ENCODE assay signal across 8 mouse cellular contexts in the genomic region with DNA sequence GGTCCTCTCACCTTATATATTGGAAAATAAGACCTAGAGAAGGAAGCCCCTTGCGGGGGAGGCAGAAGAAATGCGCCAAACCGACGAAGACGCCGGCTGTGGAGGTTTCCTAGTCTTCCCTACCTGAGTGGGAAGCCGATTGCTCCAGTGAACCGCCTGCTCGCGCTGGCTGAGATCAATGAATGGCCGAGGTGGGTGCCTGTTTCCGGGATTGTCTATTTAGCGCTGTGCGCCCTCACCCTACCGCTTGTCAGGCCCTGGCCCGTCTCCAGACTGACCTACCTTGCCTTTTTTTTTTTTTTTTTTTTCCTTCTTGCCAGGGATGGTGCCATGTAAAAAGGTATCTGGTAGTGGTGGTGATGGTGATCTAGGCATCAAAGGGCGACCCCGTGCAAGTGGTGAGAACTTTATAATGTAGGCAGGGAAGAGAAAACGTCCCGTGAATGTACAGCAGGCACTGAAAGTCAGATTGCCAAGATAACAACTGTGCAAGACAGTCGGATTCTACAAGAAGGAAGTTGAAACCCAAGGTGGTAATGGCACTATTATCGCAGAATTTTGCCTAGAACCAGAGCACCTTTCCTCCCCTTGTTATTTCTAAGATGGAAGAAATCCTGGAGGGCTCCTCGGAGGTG. TPM values are rescaled to one million over a fixed set of nuclear protein-coding genes. Genes with fewer than 3 reads are reported as not detected.
A peak's percentile ranks its signal among the peaks of the same experiment; 100 is the strongest.
DNase-seq lines count a peak whose midpoint lies in the region; ATAC-seq and TF ChIP-seq lines count a peak whose summit lies in the region.

A gene (minus strand): TSS at position 162 of the 635 bp plus-strand sequence.

- peak within 1 kb of the TSS; percentile 64 for H3K9ac ChIP-seq in intestine, embryonic 16.5 days (ENCODE audit: low read depth, low read length)
- peak within 1 kb of the TSS; percentile 51 for H3K9ac ChIP-seq in neural tube, embryonic 15.5 days (replicated peaks)

- H3K27ac ChIP-seq in intestine, embryonic 16.5 days (ENCODE audit: low read length), result no peak within 1 kb of the TSS
- H3K27ac ChIP-seq in neural tube, embryonic 15.5 days (replicated peaks), result no peak within 1 kb of the TSS

- peak within 1 kb of the TSS; percentile 73 for H3K4me3 ChIP-seq in lung, adult 2 months (replicated peaks; ENCODE audit: extremely low read depth, low read depth, low read length)
- H3K4me3 ChIP-seq in intestine, embryonic 16.5 days (ENCODE audit: low read length), result peak within 1 kb of the TSS; percentile 62
- peak within 1 kb of the TSS; percentile 48 for H3K4me3 ChIP-seq in neural tube, embryonic 15.5 days (replicated peaks)

- H3K36me3 ChIP-seq in intestine, embryonic 16.5 days (ENCODE audit: control insufficient read depth, insufficient read depth, low read length), result no peaks in the 10 kb centered on the region
- H3K36me3 ChIP-seq in neural tube, embryonic 15.5 days, result no peaks in the 10 kb centered on the region

- no peak for DNase-seq in lung, adult 2 months
- no peak for DNase-seq in lung, postnatal 4 days
- DNase-seq in brain, embryonic 14.5 days (ENCODE audit: low read depth), result no peak
- DNase-seq in gastrocnemius, postnatal 36 days, result no peak
- DNase-seq in frontal cortex, postnatal 36 days (ENCODE audit: low spot score in 2 of 2), result no peak

- ATAC-seq in intestine, embryonic 16.5 days, result no peak
- ATAC-seq in neural tube, embryonic 15.5 days (ENCODE audit: low FRiP score), result no peak
- ATAC-seq in granulocyte monocyte progenitor cell, adult 5-6 weeks (replicated peaks; ENCODE audit: poor library complexity, severe bottlenecking), result no peak

- TF ChIP-seq POLR2A in lung, adult 2 months (IDR thresholded peaks at IDR 0.05; ENCODE audit: borderline replicate concordance, extremely low read depth, low read depth, low read length), result no peak
- no peak for TF ChIP-seq POLR2A in brain, embryonic 14.5 days (IDR thresholded peaks at IDR 0.05; ENCODE audit: borderline replicate concordance, extremely low read depth, insufficient read depth, insufficient read length, poor library complexity, severe bottlenecking)

- peaks cover 4% of the 10 kb centered on the region; the same call in 1 of the 2 replicates for H3K9me3 ChIP-seq in intestine, embryonic 16.5 days (ENCODE audit: control insufficient read depth, low read length)
- H3K9me3 ChIP-seq in neural tube, embryonic 15.5 days (replicated peaks), result no peaks in the 10 kb centered on the region

- intact Hi-C loops in gastrocnemius, postnatal 36 days (cut with DNase I), result no loop called here

- no peaks in the 10 kb centered on the region for H3K27me3 ChIP-seq in intestine, embryonic 16.5 days (replicated peaks; ENCODE audit: control insufficient read depth, insufficient read depth, low read length)
- H3K27me3 ChIP-seq in neural tube, embryonic 15.5 days (replicated peaks), result no peaks in the 10 kb centered on the region

- H3K4me1 ChIP-seq in lung, adult 2 months (ENCODE audit: control insufficient read depth, insufficient read depth, low read length), result peaks cover 6% of the 10 kb centered on the region; the same call in 1 of the 2 replicates
- peaks cover 30% of the 10 kb centered on the region for H3K4me1 ChIP-seq in intestine, embryonic 16.5 days (ENCODE audit: control insufficient read depth, insufficient read depth, low read length)
- H3K4me1 ChIP-seq in neural tube, embryonic 15.5 days, result peaks cover 14% of the 10 kb centered on the region

- WGBS in lung, adult 2 months, result 90% methylated on average over 23 of the region's 23 CpGs
- WGBS in intestine, embryonic 16.5 days, result 91% methylated on average over 23 of the region's 23 CpGs
- 94% methylated on average over 23 of the region's 23 CpGs for WGBS in neural tube, embryonic 15.5 days

- no peak for TF ChIP-seq CTCF in lung, adult 2 months (IDR thresholded peaks at IDR 0.05; ENCODE audit: insufficient read depth, low read length)
- TF ChIP-seq CTCF in brain, embryonic 14.5 days (IDR thresholded peaks at IDR 0.05; ENCODE audit: borderline replicate concordance, extremely low read depth, insufficient read depth, insufficient read length), result no peak

- peak within 1 kb of the TSS; percentile 91 for H3K4me2 ChIP-seq in intestine, embryonic 16.5 days (ENCODE audit: low read depth, low read length)
- H3K4me2 ChIP-seq in neural tube, embryonic 15.5 days, result peak within 1 kb of the TSS; percentile 98

RNA-seq across cellular contexts. Expression of the gene that starts here (rescaled TPM):
- 43.1 and 51.6 TPM in 2 replicates for polyA plus RNA-seq in lung, adult 2 months (2012; rRNA removed)
- polyA plus RNA-seq in brain, embryonic 14.5 days (2012; rRNA removed), result 5.8 and 12.7 TPM in 2 replicates
- total RNA-seq in gastrocnemius, postnatal 36 days (2021), result 10 to 100 TPM; 71.9 to 78.7 TPM
- 78.2 and 80.1 TPM in 2 replicates for polyA plus RNA-seq in intestine, embryonic 16.5 days (2015; fragmentation: Nextera tagmentation; extraction: Ambion mirVana)
- 18.5 and 28.1 TPM in 2 replicates for polyA plus RNA-seq in neural tube, embryonic 15.5 days (2015; fragmentation: Nextera tagmentation; extraction: Ambion mirVana)
- 7.5 and 10.5 TPM in 2 replicates for total RNA-seq in granulocyte monocyte progenitor cell, adult 5-6 weeks (2014; fragmentation: Nextera tagmentation)
- 7.0 and 8.3 TPM in 2 replicates for total RNA-seq in granulocyte monocyte progenitor cell, adult 5-6 weeks (2017)

Comparison
In these comparisons a context has a peak if more than half of its experiments do, and no peak if none do; other contexts are left out.
1. RNA of the gene that starts here (total RNA-seq): 71.9 to 78.7 TPM in gastrocnemius, postnatal 36 days; 7.0 to 10.5 TPM in granulocyte monocyte progenitor cell, adult 5-6 weeks; every median in the first group is over 4 times any median in the second.
2. Peak in every context shown above with its lines, with median percentiles within 50 percentile points of each other: H3K4me3 ChIP-seq.